17 mouse cellular contexts compared by ENCODE assay signal in the genomic region with DNA sequence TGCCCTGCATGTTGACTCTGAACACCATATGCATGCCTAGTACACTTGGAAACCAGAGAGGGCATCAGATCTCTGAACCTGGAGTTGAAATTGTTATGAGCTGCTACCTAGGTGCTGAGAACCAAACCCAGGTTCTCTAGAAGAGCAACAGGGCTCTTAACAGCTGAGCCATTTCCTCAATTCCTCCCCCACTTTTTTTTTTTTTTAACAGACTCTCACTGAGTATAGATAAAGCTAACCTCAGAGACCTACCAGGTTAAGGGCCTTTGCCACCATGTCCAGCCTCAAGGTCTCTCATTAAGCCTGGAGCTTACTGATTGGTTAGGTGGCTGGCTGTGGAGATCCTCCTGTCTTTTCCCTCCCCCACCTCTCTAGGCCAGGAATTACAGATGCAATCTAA. TPM values are rescaled to one million over a fixed set of nuclear protein-coding genes. Genes with fewer than 3 reads are reported as not detected.
DNase-seq lines count a peak whose midpoint lies in the region; TF ChIP-seq lines count a peak whose summit lies in the region.
"Had no signal": no experiment of that assay in that cellular context is flagged by ENCODE, and none has a peak within 500 bp of the region (broad histone marks: within the 10 kb centered on the region; RNA-seq: fewer than 3 reads in every experiment).

No protein-coding gene starts in this region.

- no peaks in the 10 kb centered on the region for H3K79me2 ChIP-seq in MEL (ENCODE audit: control insufficient read depth, insufficient read depth, low read length, poor library complexity)

- no peak for DNase-seq in MEL (ENCODE audit: low read depth, low spot score)
- no peak for DNase-seq in kidney, adult 2 months
- DNase-seq: adrenal gland, adult 2 months; adrenal gland, adult 8-10 months; adrenal gland, postnatal 10 days; adrenal gland, postnatal 14 days; adrenal gland, postnatal 25 days; B cell, adult 2 months; cerebellum, adult 11 months; cerebellum, adult 11-12 months; cerebellum, adult 18-20 months; cerebellum, adult 2 months; cerebellum, adult 8-10 months had no signal

- TF ChIP-seq CTCF in MEL (IDR thresholded peaks at IDR 0.05 in 2 of 3, conservative IDR thresholded peaks at IDR 0.05 in 1 of 3; ENCODE audit: control insufficient read depth in 1 of 3, insufficient read depth in 1 of 3, low read depth in 2 of 3, low read length in 3 of 3, poor library complexity in 1 of 3, severe bottlenecking in 1 of 3): no peak
- TF ChIP-seq CTCF in kidney, adult 2 months (conservative IDR thresholded peaks at IDR 0.05; ENCODE audit: insufficient read depth, insufficient read length, low read depth, low read length): no peak

- peaks cover 3 to 4% of the 10 kb centered on the region in 2 experiments; a peak in 2 of 4 replicates for H3K4me1 ChIP-seq in MEL (ENCODE audit: control insufficient read depth in 1 of 2, insufficient read depth in 2 of 2, low read length in 2 of 2)
- no peaks in the 10 kb centered on the region for H3K4me1 ChIP-seq in kidney, adult 2 months (ENCODE audit: control insufficient read depth, insufficient read depth, low read length)

- 0 out of 4 replicates have a peak, but pooled peaks of 1 of the 2 experiments have one; percentile 19 for TF ChIP-seq EP300 in MEL (IDR thresholded peaks at IDR 0.05; ENCODE audit: low read depth in 1 of 2, low read length in 2 of 2)

- H3K9ac ChIP-seq in MEL (ENCODE audit: control insufficient read depth, low read depth, low read length, poor library complexity, severe bottlenecking): no peak overlapping the region

- H3K27ac ChIP-seq in MEL (ENCODE audit: control insufficient read depth, low read depth, low read length): no peak overlapping the region
- no peak overlapping the region for H3K27ac ChIP-seq in kidney, adult 2 months (ENCODE audit: insufficient read depth, low read depth, low read length)

- H3K9me3 ChIP-seq in MEL (replicated peaks; ENCODE audit: insufficient read depth, low read length): no peaks in the 10 kb centered on the region
- H3K9me3 ChIP-seq: G1E had no signal

- TF ChIP-seq POLR2A in MEL (IDR thresholded peaks at IDR 0.05; ENCODE audit: control insufficient read depth in 1 of 2, insufficient read depth in 1 of 2, low read depth in 1 of 2, low read length in 2 of 2, poor library complexity in 1 of 2): no peak
- TF ChIP-seq POLR2A in kidney, adult 2 months (IDR thresholded peaks at IDR 0.05; ENCODE audit: low read depth, low read length): no peak

- TF ChIP-seq RAD21 in MEL (IDR thresholded peaks at IDR 0.05; ENCODE audit: low read depth, low read length): no peak

- H3K36me3 ChIP-seq in MEL (ENCODE audit: control insufficient read depth in 1 of 2, insufficient read depth in 2 of 2, low read length in 2 of 2): no peaks in the 10 kb centered on the region
- H3K36me3 ChIP-seq in kidney, adult 2 months (ENCODE audit: control insufficient read depth, insufficient read depth, low read length): no peaks in the 10 kb centered on the region
- H3K36me3 ChIP-seq: G1E had no signal

- H3K27me3 ChIP-seq in MEL (ENCODE audit: control insufficient read depth in 1 of 2, insufficient read depth in 2 of 2, low read length in 2 of 2): 0 out of 4 replicates have a peak, but pooled peaks cover 0 to 2% of the 10 kb centered on the region in 2 experiments
- H3K27me3 ChIP-seq in kidney, adult 2 months (replicated peaks; ENCODE audit: control insufficient read depth, insufficient read depth, low read length): no peaks in the 10 kb centered on the region
- H3K27me3 ChIP-seq: CH12.LX, Patski had no signal

- H3K4me3 ChIP-seq in MEL (ENCODE audit: control insufficient read depth in 1 of 2, insufficient read depth in 1 of 2, low read depth in 2 of 2, low read length in 2 of 2): no peak overlapping the region
- no peak overlapping the region for H3K4me3 ChIP-seq in kidney, adult 2 months (ENCODE audit: insufficient read depth, low read depth, low read length)

TF ChIP-seq in MEL, 35 proteins besides CTCF, POLR2A, EP300 and RAD21:
- no peak for TF ChIP-seq MAFK (IDR thresholded peaks at IDR 0.05; ENCODE audit: borderline replicate concordance, low read depth, low read length)
- no peak for TF ChIP-seq USF1 (IDR thresholded peaks at IDR 0.05; ENCODE audit: low read depth, low read length)
- no peak for TF ChIP-seq MEF2A (IDR thresholded peaks at IDR 0.05; ENCODE audit: extremely low read depth, insufficient replicate concordance, low read depth, low read length, poor library complexity, severe bottlenecking)
- no peak for TF ChIP-seq ZC3H11A (IDR thresholded peaks at IDR 0.05; ENCODE audit: low read depth, low read length)
- peak; percentile 92 for TF ChIP-seq ZNF384 (IDR thresholded peaks at IDR 0.05; ENCODE audit: low read depth, low read length)
- no peak for TF ChIP-seq POLR2AphosphoS2 (IDR thresholded peaks at IDR 0.05; ENCODE audit: low read length)
- TF ChIP-seq SMC3 (IDR thresholded peaks at IDR 0.05; ENCODE audit: low read depth, low read length): no peak
- no peak for TF ChIP-seq SIN3A (IDR thresholded peaks at IDR 0.05; ENCODE audit: low read length)
- no peak for TF ChIP-seq GABPA (IDR thresholded peaks at IDR 0.05; ENCODE audit: low read depth, low read length)
- no peak for TF ChIP-seq HCFC1 (IDR thresholded peaks at IDR 0.05; ENCODE audit: low read depth, low read length)
- no peak for TF ChIP-seq MYC (IDR thresholded peaks at IDR 0.05; ENCODE audit: low read depth, low read length)
- 0 out of 2 replicates have a peak, but pooled peaks have one; percentile 24 for TF ChIP-seq ELF1 (IDR thresholded peaks at IDR 0.05; ENCODE audit: low read depth, low read length)
- TF ChIP-seq TBP (IDR thresholded peaks at IDR 0.05; ENCODE audit: low read depth, low read length): no peak
- TF ChIP-seq USF2 (IDR thresholded peaks at IDR 0.05; ENCODE audit: borderline replicate concordance in 1 of 2, insufficient read depth in 1 of 2, low read depth in 1 of 2, low read length in 2 of 2): no peak
- no peak for TF ChIP-seq KAT2A (conservative IDR thresholded peaks at IDR 0.05; ENCODE audit: low read depth, low read length)
- no peak for TF ChIP-seq JUND (IDR thresholded peaks at IDR 0.05; ENCODE audit: low read depth, low read length)
- no peak for TF ChIP-seq MAX (IDR thresholded peaks at IDR 0.05; ENCODE audit: low read length)
- no peak for TF ChIP-seq TCF12 (IDR thresholded peaks at IDR 0.05; ENCODE audit: low read depth, low read length)
- 0 out of 2 replicates have a peak, but pooled peaks have one; percentile 6 for TF ChIP-seq ETS1 (IDR thresholded peaks at IDR 0.05; ENCODE audit: low read depth, low read length)

RNA-seq across cellular contexts. Expression of a gene that starts 6.9 kb away (rescaled TPM):
- 4.7 and 5.2 TPM in 2 replicates for total RNA-seq in MEL (2012; rRNA removed)
- polyA plus RNA-seq in MEL (2012; ENCODE audit: insufficient read depth in 1 of 2, insufficient read length in 2 of 2, low read depth in 1 of 2, low replicate concordance in 2 of 2, missing spikeins in 1 of 2): 10 to 100 TPM in 1 of 2 experiments, not detected in 1; 13.9 TPM
- 57.1 and 59.4 TPM in 2 replicates for polyA plus RNA-seq in kidney, adult 2 months (2012; rRNA removed)
- total RNA-seq: G1E had no signal
- polyA plus RNA-seq: activated CD4-positive, CD25-positive, alpha-beta regulatory T cell, adult 4 months; G1E had no signal
